Mouse (Mus musculus) right cerebral cortex, postnatal 4 days (tissue): ENCODE measurements around the gene Crebl2.

Experiments used
- DNase-seq: peaks from one replicate; pipeline ENCODE4 v3.0.0-alpha.2; 2022

The Crebl2 gene

GRCm38 (mm10) chr6:134822844-134823243 lies 7.1 kb upstream of the Crebl2 start:
- no peak for DNase-seq

- no peak for DNase-seq
Observed at GRCm38 (mm10) chr6:134830776-134831175, 822 bp downstream of the Crebl2 start.

DNA sequence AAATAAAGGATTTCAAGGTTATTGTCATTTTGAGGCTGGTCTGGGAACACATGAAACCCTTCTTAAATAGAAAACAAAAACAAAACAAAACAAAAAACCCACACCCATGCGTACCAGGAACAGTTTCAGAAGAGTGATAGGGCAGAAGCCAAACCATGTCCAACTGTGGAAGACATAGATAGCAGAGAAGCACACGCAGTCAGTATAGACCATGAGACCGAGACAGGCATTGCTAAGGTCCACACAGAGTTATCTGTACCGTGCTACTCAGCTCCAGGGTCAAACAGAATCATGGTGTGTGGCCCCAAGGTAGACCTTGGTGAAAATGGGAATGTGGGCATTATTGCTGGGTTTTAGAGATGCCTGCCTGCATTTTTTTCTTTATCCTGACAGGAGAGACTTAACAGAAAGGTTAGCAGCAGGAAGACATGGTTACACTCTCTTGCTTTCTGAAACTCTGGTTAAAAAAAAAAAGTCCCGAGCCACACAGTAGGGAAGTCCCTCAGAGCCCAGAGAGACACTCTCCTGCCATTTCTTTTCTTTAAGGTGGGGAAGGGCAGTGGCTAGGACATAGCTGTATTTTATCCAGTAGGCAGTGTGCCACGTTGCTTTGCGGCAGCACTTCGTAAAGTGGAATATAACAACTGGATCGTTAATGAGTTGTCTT lies 4.8 kb downstream of the Crebl2 start:
- no peak for DNase-seq

DNA sequence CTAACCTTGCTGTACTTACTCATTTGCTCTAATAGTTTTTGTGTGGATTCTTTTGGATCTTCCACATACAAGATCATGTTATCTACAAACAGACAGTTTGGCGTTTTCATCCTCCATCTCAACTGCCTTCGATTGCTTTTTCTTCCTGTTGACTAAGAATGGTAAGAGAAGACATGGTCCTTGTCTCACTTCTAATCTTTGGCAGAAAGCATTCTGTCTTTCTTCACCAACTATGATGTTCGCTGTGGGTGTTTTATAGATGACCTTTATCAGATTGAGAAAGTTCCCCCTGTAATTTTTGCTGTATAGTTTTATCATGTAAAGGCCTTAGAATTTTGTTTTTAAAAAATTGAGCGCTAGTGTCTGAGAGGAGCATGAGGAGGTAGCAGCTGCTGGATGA lies 8.2 kb downstream of the Crebl2 start:
- DNase-seq, result no peak

DNA sequence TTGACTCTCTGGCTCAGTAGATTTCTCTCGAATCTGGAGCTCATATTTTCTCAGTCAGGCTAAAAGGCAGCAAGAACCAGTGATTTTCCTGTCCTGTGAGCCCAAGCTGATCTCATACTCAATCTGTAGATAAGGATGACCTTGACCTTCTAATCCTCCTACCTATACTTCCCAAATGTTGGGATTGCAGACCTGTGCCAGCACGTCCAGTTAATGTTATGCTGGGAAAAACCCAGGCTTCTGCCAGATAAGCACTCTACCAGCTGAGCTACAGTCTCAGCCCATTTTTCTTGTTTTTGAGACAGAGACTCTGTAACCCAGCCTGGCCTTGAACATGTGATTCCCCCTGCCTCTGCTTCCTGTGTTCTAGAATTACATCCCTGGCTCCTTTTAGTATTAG lies 10.4 kb downstream of the Crebl2 start:
- no peak for DNase-seq

GRCm38 (mm10) chr6:134845726-134846125 lies 15.8 kb downstream of the Crebl2 start:
- DNase-seq, result no peak

DNA sequence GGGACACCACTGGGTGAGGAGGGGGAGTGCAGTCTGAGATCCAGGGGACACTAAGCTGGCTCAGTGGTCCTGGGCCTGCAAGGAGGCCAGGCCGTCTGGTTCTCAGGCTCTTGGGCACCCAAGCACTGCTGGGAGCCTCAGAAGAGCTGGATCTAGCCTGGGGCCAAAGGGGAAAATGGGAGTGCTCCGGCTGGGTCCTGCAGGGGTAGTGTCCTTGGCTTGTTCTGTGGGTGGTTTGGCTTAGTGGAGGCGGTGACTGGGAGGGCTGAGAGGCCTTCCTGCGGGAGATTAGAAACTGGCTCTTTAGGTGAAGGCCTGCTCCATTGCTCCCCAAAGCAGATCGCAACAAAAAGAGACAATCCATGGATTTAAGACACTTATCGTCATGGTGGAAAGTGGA lies 16.4 kb downstream of the Crebl2 start:
- DNase-seq, result no peak

- DNase-seq, result no peak
Observed at GRCm38 (mm10) chr6:134847550-134847949, 17.6 kb downstream of the Crebl2 start.

- DNase-seq, result no peak
Observed at GRCm38 (mm10) chr6:134848197-134848890, 18.4 kb downstream of the Crebl2 start.

DNA sequence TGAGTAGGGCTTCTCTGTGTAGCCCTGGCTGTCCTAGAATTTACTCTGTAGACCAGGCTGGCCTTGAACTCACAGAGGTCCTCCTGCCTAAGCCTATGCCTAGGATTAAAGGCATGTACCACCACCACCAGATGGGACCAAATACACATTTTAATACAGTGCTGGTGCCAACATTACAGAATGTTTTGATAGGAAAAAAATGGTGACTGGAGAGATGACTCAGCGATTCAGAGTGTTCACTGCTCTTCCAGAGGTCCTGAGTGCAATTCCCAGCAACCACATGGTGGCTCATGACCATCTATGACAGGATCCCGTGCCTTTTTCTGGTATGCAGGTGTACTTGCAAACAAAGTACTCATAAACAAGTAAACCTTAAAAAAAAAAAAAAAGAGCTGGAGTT lies 19.5 kb downstream of the Crebl2 start:
- no peak for DNase-seq

DNA sequence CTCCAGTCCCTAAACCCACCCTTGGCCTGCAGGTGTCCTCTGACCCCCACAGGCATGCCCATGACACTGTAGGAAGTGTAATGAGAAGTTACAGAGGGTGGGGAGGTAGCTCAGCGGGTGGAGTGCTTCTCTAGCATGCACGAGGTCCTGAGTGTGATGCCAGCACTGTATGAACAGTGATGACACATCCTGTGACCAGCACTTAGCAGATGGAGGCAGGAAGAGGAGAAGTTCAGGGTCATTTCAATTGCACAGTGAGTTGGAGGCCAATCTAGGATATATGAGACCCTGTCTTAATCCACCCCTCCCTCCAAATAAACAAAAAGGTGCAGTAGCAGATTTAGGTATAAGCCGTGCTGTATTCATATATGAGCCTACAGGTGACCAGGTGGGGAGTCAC lies 20.0 kb downstream of the Crebl2 start:
- DNase-seq, result no peak

GRCm38 (mm10) chr6:134854782-134855181 lies 24.8 kb downstream of the Crebl2 start:
- no peak for DNase-seq

GRCm38 (mm10) chr6:134855926-134856325 lies 26.0 kb downstream of the Crebl2 start:
- no peak for DNase-seq

GRCm38 (mm10) chr6:134859021-134859420 lies 29.1 kb downstream of the Crebl2 start:
- DNase-seq, result no peak

DNA sequence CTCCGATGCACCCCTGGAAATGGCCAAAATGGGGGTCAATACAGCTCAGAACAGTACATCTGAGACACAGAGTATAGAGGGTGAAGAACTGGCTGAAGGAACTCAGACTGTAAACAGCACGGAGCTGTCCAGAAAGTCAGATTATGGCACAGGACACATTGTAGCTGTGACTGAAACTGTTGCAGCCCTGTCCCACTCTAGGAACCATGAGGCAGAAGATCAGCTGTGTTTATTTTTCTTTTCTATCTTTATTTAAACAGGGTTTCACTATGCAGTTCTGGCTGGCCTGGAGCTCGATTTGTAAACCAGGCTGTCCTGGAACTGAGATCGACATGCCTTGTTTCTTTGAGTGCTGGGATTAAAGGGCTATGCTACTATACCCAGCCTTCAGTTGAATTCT lies 30.3 kb downstream of the Crebl2 start:
- no peak for DNase-seq

GRCm38 (mm10) chr6:134861386-134861785 lies 31.4 kb downstream of the Crebl2 start:
- no peak for DNase-seq

- peak; percentile 30 for DNase-seq
Observed at GRCm38 (mm10) chr6:134862671-134863104, 32.7 kb downstream of the Crebl2 start.

GRCm38 (mm10) chr6:134863146-134863545 lies 33.2 kb downstream of the Crebl2 start:
- DNase-seq, result peak; percentile 100

DNA sequence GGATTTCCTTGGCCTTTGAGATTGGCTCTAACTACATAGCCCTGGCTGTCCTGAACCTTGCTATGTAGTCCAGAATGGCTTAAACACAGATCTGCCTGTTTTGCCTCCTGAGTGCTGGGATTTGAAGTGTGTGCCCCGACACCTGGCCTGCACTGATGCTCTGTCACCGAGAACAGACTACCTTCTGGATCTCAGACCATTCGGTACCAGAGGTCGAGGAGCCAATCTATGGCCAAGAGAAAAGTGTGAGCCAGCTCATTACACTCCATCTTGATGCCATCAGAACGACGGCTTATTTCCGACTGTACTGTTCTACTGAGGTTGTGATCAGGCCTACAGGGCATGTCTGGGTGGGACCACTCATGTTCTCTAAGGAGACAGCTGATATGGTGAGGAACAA lies 36.2 kb downstream of the Crebl2 start:
- no peak for DNase-seq

DNA sequence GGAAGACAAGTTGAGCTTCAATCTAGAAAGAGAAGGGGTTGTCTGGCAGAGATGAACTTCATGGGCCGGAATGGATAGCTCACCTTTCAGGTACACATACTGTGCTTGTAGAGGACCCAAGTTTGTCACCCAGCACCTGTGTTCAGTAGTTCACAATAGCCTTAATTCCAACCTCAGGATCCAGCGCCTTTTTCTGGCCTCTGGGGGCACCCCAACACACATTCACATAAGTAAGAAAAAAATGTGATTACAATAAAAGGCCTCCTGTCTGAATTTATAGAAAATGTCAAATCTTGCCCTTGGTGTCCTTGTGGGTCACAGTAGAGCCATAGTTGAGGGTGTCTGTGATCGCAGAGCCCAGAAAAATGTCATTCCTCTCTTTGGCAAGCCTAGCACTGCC lies 37.4 kb downstream of the Crebl2 start:
- no peak for DNase-seq

DNA sequence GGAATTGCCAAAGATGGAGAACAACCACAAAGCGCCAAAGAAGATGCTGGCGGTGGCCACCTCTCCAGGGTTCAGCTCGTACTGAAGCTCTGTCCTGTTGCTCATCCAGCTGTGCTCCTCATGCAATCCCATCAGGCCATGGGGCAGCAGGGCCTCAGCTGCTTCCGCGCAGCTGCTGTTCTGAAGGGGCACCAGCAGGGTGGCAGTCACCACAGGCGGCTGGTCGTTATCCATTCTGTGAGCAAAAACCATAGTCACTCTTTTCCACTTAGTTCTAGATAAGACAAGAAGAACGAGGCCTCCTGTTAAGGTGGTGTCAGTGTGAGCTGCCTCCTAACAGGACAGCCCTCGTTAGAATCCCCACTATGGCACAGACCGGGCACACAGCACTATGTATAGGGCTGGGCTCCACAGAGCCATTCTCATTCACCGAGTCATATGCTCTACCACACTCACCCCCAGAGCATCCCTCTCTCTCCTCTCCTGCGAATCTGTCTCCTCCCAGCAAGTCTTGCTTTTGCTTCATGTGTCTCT lies 40.3 kb downstream of the Crebl2 start:
- DNase-seq, result no peak

- no peak for DNase-seq
Observed at GRCm38 (mm10) chr6:134870887-134871286, 40.9 kb downstream of the Crebl2 start.

DNA sequence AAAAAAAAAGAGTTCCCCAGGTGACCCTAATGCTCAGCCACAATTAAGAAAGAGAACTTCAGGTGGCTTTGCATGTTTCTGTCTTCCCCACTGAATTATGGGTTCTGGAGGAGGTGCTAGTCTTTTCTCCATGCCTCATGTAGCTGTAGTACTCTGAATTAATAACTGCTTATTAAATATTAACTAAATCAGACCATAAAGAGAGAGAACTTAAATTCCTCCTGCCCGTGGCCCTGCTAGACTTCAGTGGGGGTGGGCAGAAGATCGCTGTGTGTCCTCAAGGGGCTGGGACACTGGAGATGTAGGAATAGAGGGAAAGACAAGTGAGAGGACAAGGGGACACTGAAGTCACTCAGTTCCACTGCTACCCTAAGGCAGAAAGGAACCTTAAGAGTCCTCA lies 42.3 kb downstream of the Crebl2 start:
- DNase-seq, result no peak

- DNase-seq, result no peak
Observed at GRCm38 (mm10) chr6:134873018-134873417, 43.1 kb downstream of the Crebl2 start.

- no peak for DNase-seq
Observed at GRCm38 (mm10) chr6:134876795-134877194, 46.8 kb downstream of the Crebl2 start.
